In the genomic region with DNA sequence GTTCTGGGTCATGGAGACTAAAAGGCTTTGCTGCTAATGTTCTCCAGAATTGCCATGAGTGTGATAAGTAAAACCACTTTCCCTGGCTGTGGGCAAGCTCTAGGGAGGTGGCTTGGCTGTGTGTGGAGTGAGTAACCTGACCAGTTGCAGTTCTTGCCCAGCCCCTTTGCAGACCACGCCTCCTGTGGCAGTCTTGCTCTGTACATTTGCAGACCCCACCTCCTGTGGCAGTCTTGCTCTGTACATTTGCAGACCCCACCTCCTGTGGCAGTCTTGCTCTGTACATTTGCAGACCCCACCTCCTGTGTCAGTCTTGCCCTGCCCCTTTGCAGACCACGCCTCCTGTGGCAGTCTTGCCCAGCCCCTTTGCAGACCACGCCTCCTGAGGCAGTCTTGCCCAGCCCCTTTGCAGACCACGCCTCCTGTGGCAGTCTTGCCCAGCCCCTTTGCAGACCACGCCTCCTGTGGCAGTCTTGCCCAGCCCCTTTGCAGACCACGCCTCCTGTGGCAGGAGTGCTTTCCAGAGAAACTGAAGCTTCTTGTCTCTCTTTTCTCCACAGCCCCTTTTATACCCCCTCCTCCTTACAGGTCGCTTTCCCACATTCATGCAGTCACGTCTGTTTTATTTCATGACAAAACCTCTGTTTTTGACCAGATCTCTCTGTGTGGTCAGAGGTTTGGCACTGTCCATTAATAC, we compare ENCODE assay signal across 17 mouse cellular contexts. TPM values are rescaled to one million over a fixed set of nuclear protein-coding genes. Genes with fewer than 3 reads are reported as not detected.
A peak's percentile ranks its signal among the peaks of the same experiment; 100 is the strongest.
DNase-seq lines count a peak whose midpoint lies in the region; ATAC-seq lines count a peak whose summit lies in the region.
"Not testable (repeated sequence)": the region's sequence is repeated elsewhere in the genome, so short reads cannot be mapped to it uniquely, and the experiment has no call there.
"Had no signal": no experiment of that assay in that cellular context is flagged by ENCODE, and none has a peak within 500 bp of the region (broad histone marks: within the 10 kb centered on the region; RNA-seq: fewer than 3 reads in every experiment).

No protein-coding gene starts in this region.

- H3K4me1 ChIP-seq in embryonic facial prominence, embryonic 13.5 days; heart, embryonic 15.5 days (replicated peaks); limb, embryonic 13.5 days; lung, embryonic 15.5 days: not testable (repeated sequence)

- H3K4me3 ChIP-seq in embryonic facial prominence, embryonic 13.5 days; heart, embryonic 15.5 days; limb, embryonic 13.5 days; lung, embryonic 15.5 days: not testable (repeated sequence)

- 0 out of 2 replicates have a peak, but pooled peaks have one; percentile 62 for ATAC-seq in embryonic facial prominence, embryonic 13.5 days (ENCODE audit: insufficient number of reproducible peaks, insufficient read depth, low FRiP score, low TSS enrichment, low read depth)
- ATAC-seq in heart, embryonic 15.5 days (replicated peaks; ENCODE audit: insufficient number of reproducible peaks, insufficient read depth, low FRiP score, low read depth), result not testable (repeated sequence)
- 0 out of 2 replicates have a peak, but pooled peaks have one; percentile 32 for ATAC-seq in limb, embryonic 13.5 days (ENCODE audit: low FRiP score, low read depth)
- ATAC-seq in lung, embryonic 15.5 days (ENCODE audit: borderline replicate concordance, extremely low read depth, low FRiP score, low TSS enrichment), result peak; percentile 85

- H3K4me2 ChIP-seq in embryonic facial prominence, embryonic 13.5 days; heart, embryonic 15.5 days; limb, embryonic 13.5 days (replicated peaks); lung, embryonic 15.5 days: not testable (repeated sequence)

- not testable (repeated sequence) for H3K9me3 ChIP-seq in embryonic facial prominence, embryonic 13.5 days; heart, embryonic 15.5 days (replicated peaks); limb, embryonic 13.5 days; lung, embryonic 15.5 days

- peaks cover 11% of the 10 kb centered on the region for H3K27me3 ChIP-seq in embryonic facial prominence, embryonic 13.5 days
- H3K27me3 ChIP-seq in heart, embryonic 15.5 days; lung, embryonic 15.5 days: not testable (repeated sequence)
- peaks cover 12% of the 10 kb centered on the region; the same call in 1 of the 2 replicates for H3K27me3 ChIP-seq in limb, embryonic 13.5 days

- DNase-seq in adrenal gland, adult 2 months, result peak; percentile 4
- DNase-seq in kidney, adult 9 months, result peak; percentile 13
- peak; percentile 3 for DNase-seq in ovary, postnatal 14 days (ENCODE audit: low spot score)
- DNase-seq in yolk sac, embryonic 10.5 days (ENCODE audit: low spot score), result peak; percentile 58

- not testable (repeated sequence) for H3K27ac ChIP-seq in embryonic facial prominence, embryonic 13.5 days; limb, embryonic 13.5 days; lung, embryonic 15.5 days
- H3K27ac ChIP-seq in heart, embryonic 15.5 days, result peak overlapping the region; percentile 42

- H3K36me3 ChIP-seq in embryonic facial prominence, embryonic 13.5 days; heart, embryonic 15.5 days; limb, embryonic 13.5 days; lung, embryonic 15.5 days: not testable (repeated sequence)

- H3K9ac ChIP-seq in embryonic facial prominence, embryonic 13.5 days; heart, embryonic 15.5 days; limb, embryonic 13.5 days; lung, embryonic 15.5 days: not testable (repeated sequence)

- WGBS in embryonic facial prominence, embryonic 13.5 days, result 23% methylated on average over 8 of the region's 8 CpGs
- 22% methylated on average over 8 of the region's 8 CpGs for WGBS in heart, embryonic 15.5 days
- 17% methylated on average over 8 of the region's 8 CpGs for WGBS in limb, embryonic 13.5 days
- WGBS in lung, embryonic 15.5 days, result 21% methylated on average over 8 of the region's 8 CpGs

RNA-seq across cellular contexts. Expression of gene Nxf7, which starts 24.2 kb away (rescaled TPM):
- total RNA-seq in adrenal gland, adult 2 months (2021), result not detected
- polyA plus RNA-seq in adrenal gland, adult 2 months (2012; rRNA removed), result not detected in 2 replicates
- polyA plus RNA-seq in embryonic facial prominence, embryonic 13.5 days (2015; fragmentation: Nextera tagmentation; extraction: Ambion mirVana), result not detected in 2 replicates
- polyA plus RNA-seq in heart, embryonic 15.5 days (2015; fragmentation: Nextera tagmentation; extraction: Ambion mirVana), result 0.11 and 0.16 TPM in 2 replicates
- polyA plus RNA-seq in limb, embryonic 13.5 days (2015; fragmentation: Nextera tagmentation; extraction: Ambion mirVana), result not detected in 2 replicates
- not detected in 2 replicates for polyA plus RNA-seq in lung, embryonic 15.5 days (2015; fragmentation: Nextera tagmentation; extraction: Ambion mirVana)
- total RNA-seq: gastrocnemius, postnatal 25 days; midbrain, postnatal 0 days had no signal
- polyA plus RNA-seq: forebrain, embryonic 15.5 days; midbrain, postnatal 0 days; neural tube, embryonic 15.5 days had no signal

RNA-seq across cellular contexts. Expression of gene Prame, which starts 53.1 kb away (rescaled TPM):
- not detected for total RNA-seq in adrenal gland, adult 2 months (2021)
- not detected in 2 replicates for polyA plus RNA-seq in adrenal gland, adult 2 months (2012; rRNA removed)
- not detected in 2 replicates for polyA plus RNA-seq in embryonic facial prominence, embryonic 13.5 days (2015; fragmentation: Nextera tagmentation; extraction: Ambion mirVana)
- not detected in 2 replicates for polyA plus RNA-seq in heart, embryonic 15.5 days (2015; fragmentation: Nextera tagmentation; extraction: Ambion mirVana)
- polyA plus RNA-seq in limb, embryonic 13.5 days (2015; fragmentation: Nextera tagmentation; extraction: Ambion mirVana), result 0.11 and 0.22 TPM in 2 replicates
- polyA plus RNA-seq in lung, embryonic 15.5 days (2015; fragmentation: Nextera tagmentation; extraction: Ambion mirVana), result not detected in 2 replicates
- total RNA-seq: gastrocnemius, postnatal 25 days; heart, postnatal 36 days; left cerebral cortex, adult 18-20 months; midbrain, postnatal 0 days had no signal
- polyA plus RNA-seq: cerebellum, adult 2 months; forebrain, embryonic 15.5 days; large intestine, adult 2 months; liver, postnatal 0 days; midbrain, postnatal 0 days; neural tube, embryonic 15.5 days had no signal

Comparison
In these comparisons a context has a peak if more than half of its experiments do, and no peak if none do; other contexts are left out.
1. DNase-seq: peak in every context shown above with its lines; median percentile 58 in yolk sac, embryonic 10.5 days; 13 in kidney, adult 9 months; 4 in adrenal gland, adult 2 months; 3 in ovary, postnatal 14 days.